Mouse (Mus musculus) T-helper 17 cell (primary cell): ENCODE measurements around the gene Fam217a.

Experiments
- in situ Hi-C, 2 experiments: fragments of 300-600 bp; cut with MboI, MseI; formaldehyde crosslinking; loops; 1 replicate in 1 of 2; 2 replicates in 1 of 2; pipeline ENCODE4 v1.15.1; 2025; ENCODE audit warnings: high pct_unique_total_duplicates in 2 of 2

The Fam217a gene

DNA sequence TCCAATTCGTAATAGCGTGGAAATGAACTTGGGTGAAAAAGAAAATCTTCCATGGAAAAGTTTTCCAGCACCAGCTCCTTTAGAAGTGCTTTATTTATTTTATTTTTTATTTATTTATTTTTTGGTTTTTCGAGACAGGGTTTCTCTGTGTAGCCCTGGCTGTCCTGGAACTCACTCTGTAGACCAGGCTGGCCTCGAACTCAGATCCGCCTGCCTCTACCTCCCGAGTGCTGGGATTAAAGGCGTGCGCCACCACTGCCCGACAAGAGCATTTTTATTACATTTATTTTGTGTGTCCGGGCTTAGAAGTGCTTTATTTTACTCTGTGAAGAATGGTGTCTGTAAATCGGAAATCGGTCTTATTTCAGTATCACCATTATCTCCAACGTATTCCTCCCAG is 49.4 kb downstream of the Fam217a start:
- in situ Hi-C loops: loop anchor here (10.0 to 25.0 kb wide), 2 partner anchors 837 to 850 kb away; partner anchors contain the start of gene Bphl (in 1 of the 2)

DNA sequence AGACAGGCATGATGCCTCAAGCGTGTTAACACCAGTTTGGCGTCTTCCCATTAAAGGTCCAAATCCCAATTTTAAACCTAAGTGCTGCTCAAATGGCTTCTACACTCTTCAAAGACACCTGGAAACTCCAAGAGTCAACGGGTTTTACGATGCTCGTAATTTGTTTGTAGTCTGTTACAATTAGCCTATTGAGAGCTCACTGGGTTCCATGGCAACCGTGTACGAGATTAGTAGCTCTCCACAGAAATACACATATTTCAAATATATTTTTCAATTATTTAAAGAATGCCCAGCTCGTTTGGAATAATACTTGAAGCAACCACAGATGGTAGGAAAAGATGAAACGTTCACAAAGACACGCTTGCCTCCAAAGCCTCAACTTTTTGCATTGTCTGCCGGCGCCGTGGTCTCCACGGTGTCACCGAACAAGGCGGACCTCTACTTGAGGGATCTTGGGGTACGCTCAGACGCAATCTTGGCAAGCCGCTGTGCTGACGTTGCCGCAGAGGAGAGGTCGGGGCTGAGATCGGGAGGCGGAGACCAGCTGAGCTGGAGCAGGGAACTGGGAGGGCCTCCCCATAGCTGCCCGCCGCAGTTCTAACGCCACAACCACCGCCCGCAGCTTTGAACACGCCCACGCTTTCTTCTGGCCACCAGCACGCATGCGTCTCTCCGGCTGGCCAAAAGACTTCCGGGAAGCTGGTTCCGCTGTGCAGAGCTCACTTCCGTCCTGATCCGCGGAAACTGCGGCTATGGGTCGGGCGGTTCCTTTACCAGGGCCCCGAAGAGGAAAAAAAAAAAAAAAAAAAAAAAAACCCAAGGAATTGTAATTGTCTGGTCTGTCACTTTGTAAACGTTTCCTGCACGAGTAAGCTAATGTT is 50.1 kb downstream of the Fam217a start:
- in situ Hi-C loops: loop anchor here (10.0 to 25.0 kb wide), 2 partner anchors 837 to 849 kb away; partner anchors contain the start of gene Bphl (in 1 of the 2)

DNA sequence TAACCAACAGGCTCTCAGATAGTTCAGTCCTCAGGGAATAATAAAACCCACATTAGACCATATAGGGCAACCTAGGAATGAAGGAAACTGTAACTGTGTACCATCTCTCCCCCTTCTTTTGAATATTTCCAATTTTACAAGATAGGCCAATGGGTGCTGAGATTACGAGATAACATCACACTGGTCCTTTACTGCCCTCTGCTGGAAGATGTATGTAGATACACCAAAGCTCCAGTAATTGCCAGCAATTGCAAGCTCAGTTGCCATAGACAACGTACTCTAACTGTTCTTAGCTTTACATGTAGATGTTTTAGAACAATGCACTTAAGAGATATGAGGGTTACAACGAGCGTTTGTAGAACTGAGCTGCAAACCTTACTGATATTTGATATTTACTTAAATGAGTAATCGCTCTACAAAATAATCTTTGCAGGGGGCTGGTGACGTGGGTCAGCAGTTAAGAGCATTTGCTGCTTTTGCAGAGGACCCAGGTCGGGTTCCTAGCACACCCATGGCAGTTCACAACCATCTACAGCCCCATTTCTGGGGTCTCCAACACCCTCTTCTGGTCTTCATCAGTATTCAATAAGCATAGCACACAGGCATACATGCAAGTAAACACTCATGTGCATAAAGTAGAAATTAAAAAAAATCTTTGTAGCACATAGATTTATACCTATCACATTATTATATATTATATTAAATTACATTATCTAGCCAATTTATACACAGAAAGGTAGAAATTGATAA is 59.5 kb downstream of the Fam217a start:
- in situ Hi-C loops: loop anchor here (5.0 to 25.0 kb wide), 5 partner anchors 212 to 827 kb away; partner anchors contain the start of genes Bphl (in 1 of the 2) and Pxdc1 (in 1 of the 2)

DNA sequence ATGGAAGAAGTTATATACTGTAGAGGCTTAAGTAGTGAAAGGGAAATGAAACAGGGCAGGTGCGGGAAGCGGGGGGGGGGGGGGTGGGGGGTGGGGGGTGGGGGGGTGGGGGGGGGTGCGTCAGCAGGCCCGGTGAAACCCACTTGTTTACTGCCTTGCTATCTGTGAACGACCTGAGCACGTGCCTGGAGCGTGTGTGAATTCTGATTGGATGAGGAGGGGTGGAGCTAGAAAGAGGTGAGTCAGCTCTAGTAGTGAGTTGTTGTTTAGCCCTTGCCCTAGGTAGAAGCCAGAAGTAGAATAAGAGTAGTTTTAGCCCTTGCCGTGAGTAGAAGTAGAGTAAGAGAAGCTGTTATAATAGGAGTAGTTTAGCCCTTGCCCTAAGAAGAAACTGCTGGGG is 62.9 kb downstream of the Fam217a start:
- in situ Hi-C loops: loop anchor here (5.0 to 25.0 kb wide), 4 partner anchors 669 to 824 kb away; partner anchors contain the start of gene Bphl (in 1 of the 2)
